Mouse (Mus musculus) T-cell, adult 2 months (primary cell): ENCODE results near the gene Plcl1.

Experiments
- DNase-seq: peaks from one replicate; pipeline ENCODE4 v3.0.0; 2022; ENCODE audit warnings: low spot score

Gene Plcl1

GRCm38 (mm10) chr1:55612759-55613328 is 207.1 kb downstream of the Plcl1 start:
- DNase-seq: no peak

- no peak for DNase-seq
These were observed 212.1 kb downstream of the Plcl1 start for GRCm38 (mm10) chr1:55617857-55618256.

GRCm38 (mm10) chr1:55618617-55619286 is 213.0 kb downstream of the Plcl1 start:
- no peak for DNase-seq

GRCm38 (mm10) chr1:55631496-55631895 is 225.8 kb downstream of the Plcl1 start:
- DNase-seq: no peak

- no peak for DNase-seq
These were observed 226.3 kb downstream of the Plcl1 start for GRCm38 (mm10) chr1:55632024-55632423.

GRCm38 (mm10) chr1:55633326-55633725 is 227.6 kb downstream of the Plcl1 start:
- DNase-seq: no peak

GRCm38 (mm10) chr1:55659518-55660210 is 253.9 kb downstream of the Plcl1 start:
- no peak for DNase-seq

- DNase-seq: no peak
These were observed 255.7 kb downstream of the Plcl1 start for GRCm38 (mm10) chr1:55661381-55661780.

- no peak for DNase-seq
These were observed 259.6 kb downstream of the Plcl1 start for GRCm38 (mm10) chr1:55665137-55665827.

- no peak for DNase-seq
These were observed 260.3 kb downstream of the Plcl1 start for GRCm38 (mm10) chr1:55665828-55666673.

- DNase-seq: no peak
These were observed 261.1 kb downstream of the Plcl1 start for GRCm38 (mm10) chr1:55666798-55667197.

GRCm38 (mm10) chr1:55668622-55669237 is 263.0 kb downstream of the Plcl1 start:
- no peak for DNase-seq

- no peak for DNase-seq
These were observed 277.0 kb downstream of the Plcl1 start for GRCm38 (mm10) chr1:55682676-55683075.

- DNase-seq: no peak
These were observed 280.5 kb downstream of the Plcl1 start for GRCm38 (mm10) chr1:55686261-55686660.

GRCm38 (mm10) chr1:55693636-55694220 is 288.0 kb downstream of the Plcl1 start:
- DNase-seq: no peak

- no peak for DNase-seq
These were observed 290.5 kb downstream of the Plcl1 start for GRCm38 (mm10) chr1:55696206-55696605.

- no peak for DNase-seq
These were observed 293.8 kb downstream of the Plcl1 start for GRCm38 (mm10) chr1:55699393-55699970.

GRCm38 (mm10) chr1:55700016-55700415 is 294.3 kb downstream of the Plcl1 start:
- DNase-seq: no peak

- DNase-seq: no peak
These were observed 295.0 kb downstream of the Plcl1 start for GRCm38 (mm10) chr1:55700726-55701125.

GRCm38 (mm10) chr1:55701601-55702000 is 295.9 kb downstream of the Plcl1 start:
- DNase-seq: no peak

GRCm38 (mm10) chr1:55702106-55702505 is 296.4 kb downstream of the Plcl1 start:
- no peak for DNase-seq
